Mouse (Mus musculus) forebrain, embryonic 14.5 days (tissue): Measurements from ENCODE around the gene Mcm9. TPM values are rescaled to one million over a fixed set of nuclear protein-coding genes. Genes with fewer than 3 reads are reported as not detected.

Experiments used
- ATAC-seq: fragments of 200-750 bp; cut with Nextera tagmentation; 2 replicates; pipeline ENCODE4 v1.8.0; 2017; ENCODE audit warnings: mild to moderate bottlenecking, moderate library complexity
- DNase-seq: peaks from one replicate; pipeline ENCODE4 v3.0.0-alpha.2; 2015; ENCODE audit warnings: low spot score
- H3K27ac ChIP-seq: fragments of 300-500 bp; sonication (generic); 2 replicates; pipeline ENCODE4 v1.5.1; 2014; ENCODE audit warnings: low read depth, mild to moderate bottlenecking, control low read depth, low read length, moderate library complexity
- H3K27me3 ChIP-seq: fragments of 300-500 bp; sonication (generic); replicated peaks from 2 replicates; pipeline ENCODE4 v1.6.1; 2014; ENCODE audit warnings: low read length, control low read depth, mixed read lengths; ENCODE audit not compliant: control insufficient read depth, insufficient read depth
- H3K36me3 ChIP-seq: fragments of 300-500 bp; sonication (generic); 2 replicates; pipeline ENCODE4 v1.6.1; 2014; ENCODE audit warnings: low read length, control low read depth; ENCODE audit not compliant: control insufficient read depth, insufficient read depth
- H3K4me1 ChIP-seq: fragments of 300-500 bp; sonication (generic); 2 replicates; pipeline ENCODE4 v1.6.1; 2014; ENCODE audit warnings: antibody characterized with exemption, low read length, control low read depth; ENCODE audit not compliant: control insufficient read depth, insufficient read depth
- H3K4me2 ChIP-seq: fragments of 300-500 bp; sonication (generic); 2 replicates; pipeline ENCODE4 v1.6.1; 2014; ENCODE audit warnings: mild to moderate bottlenecking, control low read depth, low read length
- H3K4me3 ChIP-seq: fragments of 300-500 bp; sonication (generic); 2 replicates; pipeline ENCODE4 v1.5.1; 2014; ENCODE audit warnings: low read depth, low read length, control low read depth
- H3K9ac ChIP-seq: fragments of 300-500 bp; sonication (generic); 2 replicates; pipeline ENCODE4 v1.6.1; 2014; ENCODE audit warnings: mild to moderate bottlenecking, low read length, control low read depth, moderate library complexity
- H3K9me3 ChIP-seq: fragments of 300-500 bp; sonication (generic); replicated peaks from 2 replicates; pipeline ENCODE4 v1.6.1; 2016; ENCODE audit warnings: low read length, control low read depth, mixed read lengths; ENCODE audit not compliant: control insufficient read depth
- WGBS: fragments of 180-500 bp; shearing (Covaris S2); extraction: QIAGEN DNeasy Blood & Tissue Kit; methylation state at CpG from one replicate; pipeline ENCODE4 v1.1.7; 2014; 5-methylcytosine and 5-hydroxymethylcytosine counted together
- polyA plus RNA-seq: library from polyadenylated mRNA; unstranded; fragments of >200 nt; fragmentation: Nextera tagmentation; extraction: Ambion mirVana; gene quantifications from 2 replicates; pipeline ENCODE4 v1.2.1, GENCODE M21; 2014

Gene Mcm9
- polyA plus RNA-seq, 1 experiment from 2014 or later: 9.1 TPM

DNA sequence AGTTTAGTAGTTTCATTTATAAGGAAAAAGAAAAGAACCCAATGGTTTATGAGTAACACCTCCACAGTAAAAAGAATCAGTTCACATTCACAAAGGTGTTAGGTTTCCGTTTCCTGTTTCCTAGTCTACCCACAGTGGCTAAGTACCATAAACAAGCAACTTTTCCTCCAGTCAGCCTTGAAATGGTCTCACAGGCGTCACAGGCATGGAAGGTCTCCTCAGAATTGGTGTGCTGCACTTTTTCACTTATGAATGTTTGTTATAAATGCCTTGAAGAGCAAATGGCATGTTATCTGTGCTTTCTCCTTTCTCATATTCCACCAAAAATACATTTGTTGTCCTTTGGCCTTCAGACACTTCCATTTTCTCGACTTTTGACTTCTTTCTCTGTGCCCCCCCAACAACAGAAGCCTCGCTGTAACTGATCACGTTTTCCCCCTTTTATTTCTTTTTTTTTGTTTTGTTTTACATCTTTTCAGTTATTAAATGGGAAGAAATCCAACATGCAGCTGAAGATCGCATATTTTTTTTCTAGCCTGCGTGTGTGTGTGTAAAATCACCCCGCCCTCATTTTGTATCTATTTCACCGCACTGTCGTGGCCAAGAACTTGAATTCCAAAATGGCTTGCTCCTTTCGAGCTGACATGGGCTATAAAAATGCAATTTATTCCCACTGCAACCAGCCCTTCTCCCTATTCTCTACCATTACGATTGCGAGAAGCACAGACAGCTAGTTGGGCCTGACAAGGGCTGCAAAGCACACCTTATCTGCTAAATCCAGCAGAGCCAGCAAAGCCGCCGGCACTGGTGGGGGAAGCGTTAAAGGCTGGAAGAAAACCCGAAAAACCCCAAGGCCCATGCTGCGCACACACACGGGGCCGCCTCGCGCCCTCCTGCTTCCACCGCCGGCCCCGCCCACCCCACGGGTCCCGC is 34.2 kb downstream of the Mcm9 start:
- peak; percentile 6 for DNase-seq
- 10% methylated on average over 25 of the region's 27 CpGs for WGBS

DNA sequence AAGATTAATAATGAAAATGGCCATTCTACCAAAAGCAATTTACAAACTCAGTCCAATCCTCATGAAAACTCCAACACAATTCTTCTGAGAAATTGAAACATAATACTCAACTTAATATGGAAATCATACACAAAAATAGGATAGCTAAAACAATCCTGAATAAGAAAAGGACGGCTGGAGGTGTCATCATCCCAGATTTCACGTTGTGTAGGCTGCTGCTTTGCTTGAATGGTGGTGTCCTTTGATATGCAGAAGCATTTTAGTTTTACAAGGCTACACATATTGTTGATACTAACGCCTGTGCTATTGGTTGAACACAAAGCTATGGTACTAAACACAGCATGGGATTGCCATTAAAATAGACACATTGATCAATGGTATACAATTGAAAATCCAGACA is 44.5 kb downstream of the Mcm9 start:
- Histone ChIP-seq H3K27me3 (no peaks in the 10 kb centered on the region), H3K36me3 (no peaks in the 10 kb centered on the region), H3K4me2 (no peak overlapping the region), H3K9ac (no peak overlapping the region), H3K9me3 (no peaks in the 10 kb centered on the region), H3K4me3 (no peak overlapping the region), H3K4me1 (0 out of 2 replicates have a peak, but pooled peaks cover 3% of the 10 kb centered on the region), H3K27ac (no peak overlapping the region)
- 53% methylated on average over 3 of the region's 3 CpGs for WGBS
- ATAC-seq (no peak), DNase-seq (no peak)

More for the DNA sequence above, 34.2 kb downstream of the Mcm9 start:
- Histone ChIP-seq H3K27ac (peak overlapping the region; percentile 97), H3K36me3 (peaks cover 10% of the 10 kb centered on the region; the same call in 1 of the 2 replicates), H3K9ac (peak overlapping the region; percentile 63), H3K4me2 (peak overlapping the region; percentile 61), H3K4me3 (peak overlapping the region; percentile 86), H3K9me3 (no peaks in the 10 kb centered on the region), H3K27me3 (no peaks in the 10 kb centered on the region), H3K4me1 (peaks cover 30% of the 10 kb centered on the region)
- peak; percentile 92; the same call in 1 of the 2 replicates for ATAC-seq

DNA sequence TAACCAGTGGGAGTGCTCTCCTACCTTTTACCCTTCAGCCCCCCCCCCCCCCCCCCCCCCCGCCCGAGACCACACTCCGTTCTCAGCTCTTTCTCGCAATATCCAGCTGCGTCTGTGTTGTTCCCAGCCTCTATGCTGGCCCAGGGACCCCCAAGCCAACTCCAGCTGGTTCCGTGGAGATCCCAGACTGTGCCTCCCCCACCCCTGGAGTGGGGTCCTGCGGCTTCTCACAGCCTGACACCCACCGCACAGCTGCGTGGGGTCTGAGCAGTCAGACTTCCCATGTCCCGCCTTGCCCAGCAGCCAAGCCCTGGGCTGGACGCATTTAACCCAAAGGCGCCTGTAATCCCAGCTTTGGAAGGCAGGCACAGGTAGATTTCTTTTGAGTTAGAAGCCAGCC is 49.2 kb downstream of the Mcm9 start:
- Histone ChIP-seq H3K27me3 (no peaks in the 10 kb centered on the region), H3K9ac (peak overlapping the region; percentile 55; the same call in 1 of the 2 replicates), H3K4me1 (0 out of 2 replicates have a peak, but pooled peaks cover 5% of the 10 kb centered on the region), H3K4me3 (peak overlapping the region; percentile 19), H3K36me3 (no peaks in the 10 kb centered on the region), H3K4me2 (peak overlapping the region; percentile 49), H3K27ac (no peak overlapping the region), H3K9me3 (no peaks in the 10 kb centered on the region)
- ATAC-seq (peak; percentile 67), DNase-seq (peak; percentile 2)
- WGBS: 22% methylated on average over 10 of the region's 12 CpGs

DNA sequence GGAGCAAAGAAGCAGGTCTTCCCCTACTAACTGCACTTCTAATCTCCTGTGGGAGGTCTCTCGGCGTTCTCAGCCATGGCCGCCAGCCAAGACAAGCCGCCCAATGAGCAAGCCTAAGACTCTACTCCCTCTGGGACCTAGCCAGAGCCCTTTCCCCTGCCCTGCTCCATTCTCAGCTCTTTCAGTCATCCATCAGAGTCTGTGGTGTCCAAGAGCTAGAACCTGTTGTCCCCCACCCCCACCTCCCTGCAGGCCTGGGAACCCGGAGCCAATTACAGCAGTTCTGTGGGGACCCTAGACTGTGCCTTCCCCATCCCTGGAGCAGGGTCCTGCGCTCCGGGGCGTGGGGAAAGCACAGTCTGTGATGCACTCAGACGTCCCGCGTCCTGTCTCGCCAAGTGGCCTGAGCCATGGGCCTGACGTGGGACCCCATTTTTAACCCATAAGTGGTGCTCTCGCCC is 49.6 kb downstream of the Mcm9 start:
- Histone ChIP-seq H3K4me2 (peak overlapping the region; percentile 49), H3K9me3 (no peaks in the 10 kb centered on the region), H3K9ac (peak overlapping the region; percentile 55; the same call in 1 of the 2 replicates), H3K4me1 (0 out of 2 replicates have a peak, but pooled peaks cover 5% of the 10 kb centered on the region), H3K4me3 (peak overlapping the region; percentile 19), H3K27me3 (no peaks in the 10 kb centered on the region), H3K27ac (no peak overlapping the region), H3K36me3 (no peaks in the 10 kb centered on the region)
- WGBS: 9% methylated on average over 14 of the region's 14 CpGs
- peak; percentile 90 for ATAC-seq
- peak; percentile 80 for DNase-seq

DNA sequence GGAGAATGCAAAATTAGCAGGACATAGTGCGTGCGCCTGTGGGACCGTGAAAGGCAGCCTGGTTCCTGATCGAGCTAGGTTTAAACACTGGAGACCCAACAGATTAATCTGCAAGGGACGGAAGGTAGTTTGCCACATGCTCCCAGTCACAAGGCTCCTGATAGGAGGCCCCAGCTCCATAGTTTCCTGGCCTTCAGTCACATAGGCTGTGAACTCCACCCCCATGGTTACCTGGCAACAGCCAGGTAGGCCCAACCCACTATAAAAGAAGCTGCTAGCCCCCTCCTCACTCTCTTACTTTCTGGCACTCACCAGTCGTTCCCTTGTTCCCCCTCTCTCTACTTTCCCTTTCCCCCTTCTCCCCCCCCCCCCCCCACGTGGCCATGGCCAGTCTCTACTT is 50.1 kb downstream of the Mcm9 start:
- H3K4me1 ChIP-seq: 0 out of 2 replicates have a peak, but pooled peaks cover 5% of the 10 kb centered on the region
- no peaks in the 10 kb centered on the region for H3K27me3 ChIP-seq
- peak overlapping the region; percentile 19; the same call in 1 of the 2 replicates for H3K4me3 ChIP-seq
- no peaks in the 10 kb centered on the region for H3K9me3 ChIP-seq
- peak overlapping the region; percentile 49 for H3K4me2 ChIP-seq
- WGBS: 30% methylated on average over 7 of the region's 7 CpGs
- no peaks in the 10 kb centered on the region for H3K36me3 ChIP-seq
- no peak overlapping the region for H3K9ac ChIP-seq
- DNase-seq (peak; percentile 31), ATAC-seq (peak; percentile 64)
- no peak overlapping the region for H3K27ac ChIP-seq

DNA sequence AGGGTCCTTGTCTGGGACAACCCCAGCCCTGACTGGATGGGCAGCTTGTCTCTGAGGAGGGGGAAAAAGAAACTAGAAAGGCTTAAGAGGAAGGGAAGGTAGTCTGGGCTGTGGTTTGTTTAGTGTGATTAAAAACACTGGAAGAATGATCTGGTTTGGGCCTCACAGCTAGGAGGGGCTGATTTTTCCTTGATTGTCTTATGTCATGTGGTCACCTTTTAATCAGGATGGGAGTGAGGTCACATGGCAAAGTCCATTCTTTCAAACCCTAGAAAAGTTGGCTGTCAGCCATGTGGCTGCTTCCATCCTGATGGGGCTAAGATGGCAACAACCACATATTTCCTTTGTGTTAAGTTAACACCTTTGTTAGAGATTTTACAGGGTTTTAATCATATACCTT is 61.7 kb downstream of the Mcm9 start:
- Histone ChIP-seq H3K4me2 (no peak overlapping the region), H3K4me1 (no peaks in the 10 kb centered on the region), H3K27ac (no peak overlapping the region), H3K9me3 (no peaks in the 10 kb centered on the region), H3K4me3 (no peak overlapping the region), H3K27me3 (no peaks in the 10 kb centered on the region), H3K9ac (no peak overlapping the region), H3K36me3 (no peaks in the 10 kb centered on the region)
- peak; percentile 4 for DNase-seq
- no peak for ATAC-seq

DNA sequence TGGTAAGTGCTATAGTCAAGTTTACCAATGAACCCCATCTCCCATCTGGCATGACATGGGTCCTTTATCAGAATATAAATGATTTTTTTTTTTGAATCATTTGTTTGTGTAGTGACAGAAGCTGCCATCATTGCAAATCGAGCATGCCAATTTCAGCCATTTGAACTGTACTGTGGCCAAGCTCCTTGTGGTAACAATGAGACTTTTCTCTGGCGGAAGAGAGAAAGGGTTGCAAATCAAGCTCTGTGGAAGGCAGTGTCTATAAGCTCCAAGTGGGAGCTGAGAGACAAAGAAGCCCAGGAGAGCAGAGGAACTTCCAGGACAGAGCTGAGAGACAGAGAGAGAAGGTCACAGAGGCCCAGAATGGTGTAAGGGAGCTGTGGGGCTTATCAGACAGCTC is 64.7 kb downstream of the Mcm9 start:
- 69% methylated on average over 2 of the region's 2 CpGs for WGBS
- ATAC-seq: no peak
- no peak for DNase-seq

DNA sequence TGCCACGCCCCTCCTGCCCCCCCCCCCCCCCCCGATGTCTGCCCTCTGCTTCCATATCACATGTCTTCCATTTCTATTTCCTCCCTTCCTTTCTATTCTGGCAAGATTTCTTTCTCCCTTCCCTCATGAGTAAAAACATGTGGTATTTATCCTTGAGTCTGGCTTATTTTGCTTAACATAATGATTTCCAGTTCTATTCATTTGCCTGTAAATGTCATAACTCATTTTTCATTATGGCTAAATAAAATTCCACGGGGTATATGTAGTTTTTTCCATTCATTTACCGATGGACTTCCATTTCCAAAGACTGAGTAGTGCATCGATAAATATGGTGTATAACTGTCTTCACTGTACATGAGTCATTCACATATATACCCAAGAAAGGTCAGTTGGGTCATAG is 68.2 kb downstream of the Mcm9 start:
- ATAC-seq (no peak), DNase-seq (no peak)
- Histone ChIP-seq H3K4me1 (no peaks in the 10 kb centered on the region), H3K4me3 (no peak overlapping the region), H3K36me3 (no peaks in the 10 kb centered on the region), H3K9ac (no peak overlapping the region), H3K27ac (no peak overlapping the region), H3K4me2 (no peak overlapping the region), H3K9me3 (no peaks in the 10 kb centered on the region), H3K27me3 (no peaks in the 10 kb centered on the region)
- WGBS: 90% methylated on average over 5 of the region's 5 CpGs

More for the DNA sequence above, 64.7 kb downstream of the Mcm9 start:
- H3K4me1 ChIP-seq: no peaks in the 10 kb centered on the region
- no peak overlapping the region for H3K4me2 ChIP-seq
- no peak overlapping the region for H3K4me3 ChIP-seq
- no peak overlapping the region for H3K27ac ChIP-seq
- H3K27me3 ChIP-seq: no peaks in the 10 kb centered on the region
- H3K36me3 ChIP-seq: no peaks in the 10 kb centered on the region
- H3K9ac ChIP-seq: no peak overlapping the region
- H3K9me3 ChIP-seq: no peaks in the 10 kb centered on the region

DNA sequence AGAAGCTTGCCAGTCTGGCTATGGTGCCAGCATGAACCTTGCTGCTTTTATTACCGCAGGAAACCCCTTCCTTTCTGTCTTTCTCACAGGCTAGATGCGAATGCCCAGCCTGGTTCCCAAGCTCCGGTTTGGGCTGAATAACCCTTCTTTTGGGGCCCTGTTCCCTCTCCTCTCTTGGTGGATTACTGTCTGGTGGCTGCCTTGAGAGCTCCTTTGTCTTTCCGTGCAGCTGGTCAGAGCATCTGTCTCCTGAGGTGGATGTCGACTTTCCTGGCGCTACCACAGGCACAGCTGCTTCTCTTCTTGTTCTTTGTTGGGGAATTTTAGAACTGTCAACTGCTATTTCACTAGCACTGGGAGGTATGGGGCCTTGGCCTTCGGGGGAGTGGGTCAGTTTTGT is 92.6 kb downstream of the Mcm9 start:
- ATAC-seq (no peak), DNase-seq (no peak)
- H3K27me3 ChIP-seq: no peaks in the 10 kb centered on the region
- no peak overlapping the region for H3K27ac ChIP-seq
- H3K4me3 ChIP-seq: no peak overlapping the region
- H3K4me2 ChIP-seq: no peak overlapping the region
- H3K36me3 ChIP-seq: peaks cover 15% of the 10 kb centered on the region; the same call in 1 of the 2 replicates
- H3K4me1 ChIP-seq: no peaks in the 10 kb centered on the region
- 68% methylated on average over 7 of the region's 7 CpGs for WGBS
- no peak overlapping the region for H3K9ac ChIP-seq
- H3K9me3 ChIP-seq: no peaks in the 10 kb centered on the region
